Mouse (Mus musculus): ENCODE results near the gene Txnip. TPM values are rescaled to one million over a fixed set of nuclear protein-coding genes. Genes with fewer than 3 reads are reported as not detected.
"Not testable (repeated sequence)": the region's sequence is repeated elsewhere in the genome, so short reads cannot be mapped to it uniquely, and the experiment has no call there.

Gene Txnip
- 155 and 168 TPM in 2 replicates for polyA plus RNA-seq (2014; fragmentation: Nextera tagmentation; extraction: Ambion mirVana)

DNA sequence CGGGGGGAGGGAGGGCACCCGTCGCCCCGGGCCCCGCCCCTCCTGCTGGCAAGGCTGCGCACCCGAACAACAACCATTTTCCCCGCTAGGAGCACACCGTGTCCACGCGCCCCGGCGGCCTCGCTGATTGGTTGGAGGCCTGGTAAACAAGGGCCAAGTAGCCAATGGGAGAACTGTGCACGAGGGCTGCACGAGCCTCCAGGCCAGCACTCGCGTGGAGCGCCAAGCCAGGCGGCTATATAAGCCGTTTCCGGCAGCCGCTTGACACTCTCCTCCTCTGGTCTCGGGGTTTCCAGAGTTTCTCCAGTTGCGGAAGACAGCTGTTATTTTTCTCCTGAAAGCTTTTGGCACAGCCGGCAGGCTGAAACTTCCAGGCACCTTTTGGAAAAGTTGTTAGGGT lies at the start of gene Txnip:
Txnip (plus strand) TSS at position 264 of the 400 bp plus-strand sequence.
- H3K4me1 ChIP-seq (ENCODE audit: control insufficient read depth, insufficient read depth, low read length), result peaks cover 51% of the 10 kb centered on the region
- WGBS, result under 1% methylated on average over 26 of the region's 26 CpGs

GRCm38 (mm10) chr3:96507966-96508365 lies 49.8 kb upstream of the Txnip start:
- H3K9me3 ChIP-seq (ENCODE audit: control insufficient read depth, low read depth, low read length); H3K27ac ChIP-seq (ENCODE audit: low read length); H3K27me3 ChIP-seq (ENCODE audit: control insufficient read depth, insufficient read depth, low read length); H3K36me3 ChIP-seq (ENCODE audit: control insufficient read depth, insufficient read depth, low read length); ATAC-seq (ENCODE audit: insufficient number of reproducible peaks, insufficient read depth, low FRiP score, low read depth); H3K4me3 ChIP-seq (ENCODE audit: low read depth, low read length); H3K9ac ChIP-seq (replicated peaks; ENCODE audit: low read depth, low read length); H3K4me2 ChIP-seq (replicated peaks; ENCODE audit: low read depth, low read length); H3K4me1 ChIP-seq (ENCODE audit: control insufficient read depth, insufficient read depth, low read length): not testable (repeated sequence)
- 84% methylated on average over 7 of the region's 9 CpGs for WGBS

More for the DNA sequence above, at the start of gene Txnip:
- Histone ChIP-seq H3K9ac (replicated peaks; ENCODE audit: low read depth, low read length) (peak within 1 kb of the TSS; percentile 92), H3K27me3 (ENCODE audit: control insufficient read depth, insufficient read depth, low read length) (no peaks in the 10 kb centered on the region), H3K4me2 (replicated peaks; ENCODE audit: low read depth, low read length) (peak within 1 kb of the TSS; percentile 57), H3K9me3 (ENCODE audit: control insufficient read depth, low read depth, low read length) (no peaks in the 10 kb centered on the region), H3K4me3 (ENCODE audit: low read depth, low read length) (peak within 1 kb of the TSS; percentile 66), H3K27ac (ENCODE audit: low read length) (peak within 1 kb of the TSS; percentile 90), H3K36me3 (ENCODE audit: control insufficient read depth, insufficient read depth, low read length) (peaks cover 23% of the 10 kb centered on the region)
- ATAC-seq (ENCODE audit: insufficient number of reproducible peaks, insufficient read depth, low FRiP score, low read depth), result peak; percentile 99

DNA sequence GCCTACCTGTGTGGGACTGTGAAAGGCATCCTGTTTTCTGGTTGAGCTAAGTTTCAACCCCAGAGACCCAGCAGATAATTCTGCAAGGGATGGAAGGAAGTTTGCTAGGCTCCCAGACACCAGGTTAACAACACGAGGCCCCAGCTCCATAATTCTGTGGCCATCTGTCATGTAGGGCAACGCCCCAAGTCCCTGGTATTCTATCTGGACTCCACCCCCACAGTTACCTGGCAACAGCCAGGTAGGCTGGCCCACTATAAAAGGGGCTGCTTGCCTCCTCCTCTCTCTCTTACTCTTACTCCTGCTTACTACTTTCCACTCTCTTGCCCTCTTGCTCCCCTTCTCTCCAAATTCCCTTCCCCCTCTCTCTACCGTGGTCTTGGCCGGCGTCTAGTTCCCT lies 37.6 kb upstream of the Txnip start:
- Histone ChIP-seq H3K4me3 (ENCODE audit: low read depth, low read length) (no peak overlapping the region), H3K9me3 (ENCODE audit: control insufficient read depth, low read depth, low read length) (no peaks in the 10 kb centered on the region), H3K27me3 (ENCODE audit: control insufficient read depth, insufficient read depth, low read length) (no peaks in the 10 kb centered on the region), H3K9ac (replicated peaks; ENCODE audit: low read depth, low read length) (no peak overlapping the region), H3K4me1 (ENCODE audit: control insufficient read depth, insufficient read depth, low read length) (no peaks in the 10 kb centered on the region), H3K4me2 (replicated peaks; ENCODE audit: low read depth, low read length) (no peak overlapping the region), H3K27ac (ENCODE audit: low read length) (no peak overlapping the region), H3K36me3 (ENCODE audit: control insufficient read depth, insufficient read depth, low read length) (no peaks in the 10 kb centered on the region)
- no peak for ATAC-seq (ENCODE audit: insufficient number of reproducible peaks, insufficient read depth, low FRiP score, low read depth)
- WGBS, result 42% methylated on average over 5 of the region's 5 CpGs

- no peak overlapping the region for H3K4me3 ChIP-seq (ENCODE audit: low read depth, low read length)
- no peaks in the 10 kb centered on the region for H3K36me3 ChIP-seq (ENCODE audit: control insufficient read depth, insufficient read depth, low read length)
- peaks cover 5% of the 10 kb centered on the region for H3K27me3 ChIP-seq (ENCODE audit: control insufficient read depth, insufficient read depth, low read length)
- no peaks in the 10 kb centered on the region for H3K9me3 ChIP-seq (ENCODE audit: control insufficient read depth, low read depth, low read length)
- no peak overlapping the region for H3K9ac ChIP-seq (replicated peaks; ENCODE audit: low read depth, low read length)
- WGBS, result 57% methylated on average over 4 of the region's 4 CpGs
- no peak overlapping the region for H3K4me2 ChIP-seq (replicated peaks; ENCODE audit: low read depth, low read length)
- H3K4me1 ChIP-seq (ENCODE audit: control insufficient read depth, insufficient read depth, low read length), result peaks cover 3% of the 10 kb centered on the region
- ATAC-seq (ENCODE audit: insufficient number of reproducible peaks, insufficient read depth, low FRiP score, low read depth), result no peak
- H3K27ac ChIP-seq (ENCODE audit: low read length), result no peak overlapping the region
Measured at GRCm38 (mm10) chr3:96522149-96522548, 35.6 kb upstream of the Txnip start.

GRCm38 (mm10) chr3:96524028-96524810 lies 33.5 kb upstream of the Txnip start:
- Histone ChIP-seq H3K9ac (replicated peaks; ENCODE audit: low read depth, low read length) (no peak overlapping the region), H3K27me3 (ENCODE audit: control insufficient read depth, insufficient read depth, low read length) (peaks cover 13% of the 10 kb centered on the region), H3K4me1 (ENCODE audit: control insufficient read depth, insufficient read depth, low read length) (peaks cover 6% of the 10 kb centered on the region), H3K4me2 (replicated peaks; ENCODE audit: low read depth, low read length) (no peak overlapping the region), H3K36me3 (ENCODE audit: control insufficient read depth, insufficient read depth, low read length) (no peaks in the 10 kb centered on the region), H3K27ac (ENCODE audit: low read length) (no peak overlapping the region), H3K4me3 (ENCODE audit: low read depth, low read length) (no peak overlapping the region), H3K9me3 (ENCODE audit: control insufficient read depth, low read depth, low read length) (no peaks in the 10 kb centered on the region)
- ATAC-seq (ENCODE audit: insufficient number of reproducible peaks, insufficient read depth, low FRiP score, low read depth), result no peak
- 60% methylated on average over 12 of the region's 12 CpGs for WGBS

DNA sequence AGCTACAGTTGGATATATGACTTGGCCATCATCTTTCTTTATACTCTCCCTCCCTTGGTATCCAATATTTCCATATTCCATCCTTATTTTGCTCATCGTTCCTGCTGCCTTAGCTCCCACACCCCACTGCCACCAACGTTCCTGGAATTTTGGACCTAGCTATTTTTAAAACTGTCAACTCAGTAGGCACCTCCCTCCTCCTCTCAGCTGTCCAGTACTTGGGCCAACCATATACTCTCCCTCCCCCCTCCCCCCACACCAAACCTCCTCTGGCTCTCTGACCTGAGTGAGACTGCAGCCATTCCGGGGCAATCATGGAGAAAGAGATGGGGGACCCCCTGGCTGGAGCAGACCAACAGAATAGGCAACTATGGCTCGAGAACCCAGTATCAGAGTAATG lies 32.8 kb upstream of the Txnip start, which contains the start of gene Hfe2:
Hfe2 (plus strand) TSS at position 259 of the 400 bp plus-strand sequence.
- ATAC-seq (ENCODE audit: insufficient number of reproducible peaks, insufficient read depth, low FRiP score, low read depth), result no peak

DNA sequence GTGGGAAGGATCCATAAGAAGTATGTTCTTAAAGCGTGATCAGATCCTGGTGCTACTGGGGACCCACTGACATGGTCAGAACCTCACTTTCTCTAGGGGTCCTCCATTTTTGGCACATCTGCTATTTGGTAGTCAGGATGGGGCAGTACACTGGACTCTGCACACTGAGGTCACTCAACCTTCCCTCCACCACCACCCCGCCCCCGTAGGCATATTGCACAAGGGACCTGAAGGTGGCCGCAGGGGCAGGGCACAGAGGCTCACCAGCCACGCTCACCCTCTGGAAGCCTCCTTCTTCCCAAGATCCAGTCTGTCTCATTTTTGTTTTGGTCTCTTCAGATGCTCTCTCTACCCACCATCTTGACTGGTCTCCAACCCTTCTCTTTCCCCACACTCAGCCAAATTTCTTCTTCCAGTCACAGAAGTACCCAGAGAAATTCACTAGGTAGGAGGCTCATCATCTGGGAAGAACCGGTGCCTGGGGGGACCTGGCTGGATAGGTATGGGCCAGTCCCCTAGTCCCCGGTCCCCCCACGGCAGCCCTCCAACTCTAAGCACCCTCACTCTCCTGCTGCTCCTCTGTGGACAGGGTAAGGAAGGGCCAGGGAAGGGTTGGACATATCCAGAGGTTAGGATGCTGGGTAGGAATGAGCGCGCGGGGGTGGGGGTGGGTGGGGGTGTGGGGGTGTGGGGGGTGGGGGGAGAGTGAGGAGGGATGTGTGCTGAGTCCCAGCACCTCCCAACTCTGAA lies 31.6 kb upstream of the Txnip start:
- peaks cover 6% of the 10 kb centered on the region for H3K4me1 ChIP-seq (ENCODE audit: control insufficient read depth, insufficient read depth, low read length)
- H3K9me3 ChIP-seq (ENCODE audit: control insufficient read depth, low read depth, low read length), result no peaks in the 10 kb centered on the region
- H3K4me2 ChIP-seq (replicated peaks; ENCODE audit: low read depth, low read length), result no peak overlapping the region
- H3K36me3 ChIP-seq (ENCODE audit: control insufficient read depth, insufficient read depth, low read length), result no peaks in the 10 kb centered on the region
- WGBS, result 74% methylated on average over 11 of the region's 11 CpGs
- H3K27ac ChIP-seq (ENCODE audit: low read length), result no peak overlapping the region
- H3K9ac ChIP-seq (replicated peaks; ENCODE audit: low read depth, low read length), result no peak overlapping the region
- ATAC-seq (ENCODE audit: insufficient number of reproducible peaks, insufficient read depth, low FRiP score, low read depth), result no peak
- peaks cover 13% of the 10 kb centered on the region for H3K27me3 ChIP-seq (ENCODE audit: control insufficient read depth, insufficient read depth, low read length)
- no peak overlapping the region for H3K4me3 ChIP-seq (ENCODE audit: low read depth, low read length)

More for the DNA sequence above, 32.8 kb upstream of the Txnip start, which contains the start of gene Hfe2:
- Histone ChIP-seq H3K9ac (replicated peaks; ENCODE audit: low read depth, low read length) (no peak within 1 kb of the TSS), H3K27ac (ENCODE audit: low read length) (no peak within 1 kb of the TSS), H3K27me3 (ENCODE audit: control insufficient read depth, insufficient read depth, low read length) (peaks cover 13% of the 10 kb centered on the region), H3K4me1 (ENCODE audit: control insufficient read depth, insufficient read depth, low read length) (peaks cover 6% of the 10 kb centered on the region), H3K36me3 (ENCODE audit: control insufficient read depth, insufficient read depth, low read length) (no peaks in the 10 kb centered on the region), H3K4me2 (replicated peaks; ENCODE audit: low read depth, low read length) (no peak within 1 kb of the TSS), H3K9me3 (ENCODE audit: control insufficient read depth, low read depth, low read length) (no peaks in the 10 kb centered on the region), H3K4me3 (ENCODE audit: low read depth, low read length) (no peak within 1 kb of the TSS)
- 74% methylated on average over 4 of the region's 4 CpGs for WGBS

- WGBS, result 4% methylated on average over 37 of the region's 44 CpGs
- peak overlapping the region; percentile 80 for H3K4me2 ChIP-seq (replicated peaks; ENCODE audit: low read depth, low read length)
- H3K4me3 ChIP-seq (ENCODE audit: low read depth, low read length), result peak overlapping the region; percentile 36
- H3K27ac ChIP-seq (ENCODE audit: low read length), result no peak overlapping the region
- peaks cover 6% of the 10 kb centered on the region for H3K4me1 ChIP-seq (ENCODE audit: control insufficient read depth, insufficient read depth, low read length)
- 0 out of 2 replicates have a peak, but pooled peaks have one; percentile 46 for ATAC-seq (ENCODE audit: insufficient number of reproducible peaks, insufficient read depth, low FRiP score, low read depth)
- no peaks in the 10 kb centered on the region for H3K36me3 ChIP-seq (ENCODE audit: control insufficient read depth, insufficient read depth, low read length)
- H3K9ac ChIP-seq (replicated peaks; ENCODE audit: low read depth, low read length), result 0 out of 2 replicates have a peak overlapping the region, but pooled peaks have one; percentile 21
- peaks cover 13% of the 10 kb centered on the region for H3K27me3 ChIP-seq (ENCODE audit: control insufficient read depth, insufficient read depth, low read length)
- no peaks in the 10 kb centered on the region for H3K9me3 ChIP-seq (ENCODE audit: control insufficient read depth, low read depth, low read length)
Measured at GRCm38 (mm10) chr3:96526864-96527542, 30.8 kb upstream of the Txnip start.
